Mouse (Mus musculus): ENCODE data around the gene Megf6.

Megf6 gene

DNA sequence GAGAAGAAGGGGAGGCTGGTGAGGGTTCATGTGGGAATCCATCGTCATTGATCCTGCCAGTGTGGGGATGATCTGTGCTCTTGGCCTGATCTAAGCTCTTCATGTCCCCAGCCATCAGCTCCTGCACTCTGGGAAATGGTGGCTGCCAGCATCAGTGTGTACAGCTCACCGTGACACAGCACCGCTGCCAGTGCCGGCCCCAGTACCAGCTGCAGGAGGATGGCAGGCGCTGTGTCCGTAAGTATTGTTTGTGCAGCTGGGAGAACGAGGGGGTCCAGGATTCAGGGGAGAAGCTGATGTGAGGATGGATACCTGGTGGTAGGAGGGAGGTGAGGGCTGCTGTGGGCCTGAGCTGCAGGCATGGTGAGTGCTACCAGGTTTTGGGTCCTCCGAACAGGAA lies 78.8 kb downstream of the Megf6 start:
- DNase-seq (ENCODE audit: low read depth, low spot score) = no peak

DNA sequence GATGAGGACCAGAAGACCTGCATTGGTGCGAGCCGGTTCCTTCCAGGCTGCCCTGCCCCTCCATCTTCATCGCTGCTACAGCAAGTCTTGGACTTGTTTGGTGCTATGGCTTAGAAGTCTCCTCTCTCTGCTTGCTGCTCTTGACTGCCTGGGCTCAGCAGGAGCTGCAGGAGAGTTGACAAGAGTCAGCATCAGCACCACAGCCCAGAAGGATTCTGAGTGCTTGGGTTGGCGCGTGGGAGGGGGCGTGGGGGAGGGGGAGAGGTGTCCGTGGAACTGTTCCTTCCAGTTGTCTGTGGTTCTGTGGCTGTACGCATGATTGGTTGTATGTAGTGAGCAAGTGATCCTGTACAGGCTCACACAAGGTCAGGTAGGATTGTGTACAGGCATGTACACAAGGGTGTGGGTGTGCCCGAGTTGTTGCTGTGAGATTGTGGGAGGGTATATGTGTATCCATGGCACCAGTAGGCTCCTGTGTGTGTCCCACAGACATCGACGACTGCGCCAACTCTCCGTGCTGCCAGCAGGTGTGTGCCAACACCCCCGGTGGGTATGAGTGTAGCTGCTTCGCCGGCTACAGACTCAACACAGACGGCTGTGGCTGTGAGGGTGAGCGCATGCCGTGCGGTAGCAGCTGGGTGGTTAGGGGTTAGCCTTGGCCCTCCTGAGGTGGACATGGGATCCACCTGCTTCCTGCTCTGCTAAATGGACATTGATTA lies 82.2 kb downstream of the Megf6 start:
- DNase-seq (ENCODE audit: low read depth, low spot score) = no peak

DNA sequence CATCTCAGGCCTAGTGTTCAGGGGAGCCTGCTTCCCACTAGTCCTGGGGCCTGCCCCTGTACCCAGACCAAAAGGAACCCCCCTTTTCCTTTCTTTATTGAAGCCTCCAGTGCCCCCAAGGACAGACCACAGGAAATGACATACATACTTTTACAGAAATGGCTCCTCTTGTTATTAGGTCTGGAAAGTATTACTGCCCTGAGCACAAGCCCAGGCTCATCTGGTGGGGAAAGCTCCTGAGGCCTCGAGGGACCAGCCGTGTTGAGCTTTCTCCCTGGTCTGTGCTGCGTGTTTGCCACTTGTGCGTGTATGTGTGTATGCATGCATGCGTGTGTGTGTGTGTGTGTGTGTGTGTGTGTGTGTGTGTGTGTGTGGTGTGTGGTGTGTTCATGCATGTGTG lies 90.2 kb downstream of the Megf6 start:
- DNase-seq (ENCODE audit: low read depth, low spot score) = peak; percentile 45

DNA sequence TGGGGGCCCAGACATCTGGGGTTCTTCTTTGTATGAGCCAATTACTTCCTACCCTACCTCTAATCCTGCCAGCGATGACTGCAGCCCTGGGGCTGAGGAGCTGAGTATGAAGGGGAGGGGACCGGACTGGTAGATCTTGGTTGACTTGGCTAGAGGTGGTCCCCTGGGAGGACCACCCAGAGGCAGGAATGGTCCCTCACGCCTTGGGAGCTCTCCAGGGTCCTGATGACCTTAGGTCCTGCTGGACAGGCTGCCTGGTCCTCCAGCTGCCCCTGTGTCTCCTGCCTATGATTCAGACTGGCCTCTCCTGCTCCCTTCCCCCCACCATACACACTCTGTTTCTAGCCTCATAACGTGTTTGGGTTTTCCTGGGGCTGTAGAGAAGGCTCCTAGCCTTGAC lies 91.5 kb downstream of the Megf6 start:
- no peak for DNase-seq (ENCODE audit: low read depth, low spot score)

DNA sequence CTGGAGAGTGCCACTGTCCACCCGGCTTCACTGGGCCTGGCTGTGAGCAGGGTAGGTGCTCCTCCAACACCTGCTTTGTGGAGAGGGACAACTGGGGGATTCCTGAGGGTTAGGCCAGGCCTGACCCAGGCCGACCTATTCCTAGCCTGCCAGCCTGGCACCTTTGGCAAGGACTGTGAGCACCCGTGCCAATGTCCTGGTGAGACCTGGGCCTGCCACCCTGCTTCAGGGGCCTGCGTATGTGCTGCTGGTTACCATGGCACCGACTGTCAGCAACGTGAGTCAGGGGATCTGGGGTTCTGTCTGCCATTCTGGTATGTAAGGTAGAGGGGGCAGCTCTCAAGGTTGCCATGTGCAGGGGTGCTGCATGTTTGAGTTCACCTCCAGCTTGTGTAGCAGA lies 97.0 kb downstream of the Megf6 start:
- DNase-seq (ENCODE audit: low read depth, low spot score) = no peak

DNA sequence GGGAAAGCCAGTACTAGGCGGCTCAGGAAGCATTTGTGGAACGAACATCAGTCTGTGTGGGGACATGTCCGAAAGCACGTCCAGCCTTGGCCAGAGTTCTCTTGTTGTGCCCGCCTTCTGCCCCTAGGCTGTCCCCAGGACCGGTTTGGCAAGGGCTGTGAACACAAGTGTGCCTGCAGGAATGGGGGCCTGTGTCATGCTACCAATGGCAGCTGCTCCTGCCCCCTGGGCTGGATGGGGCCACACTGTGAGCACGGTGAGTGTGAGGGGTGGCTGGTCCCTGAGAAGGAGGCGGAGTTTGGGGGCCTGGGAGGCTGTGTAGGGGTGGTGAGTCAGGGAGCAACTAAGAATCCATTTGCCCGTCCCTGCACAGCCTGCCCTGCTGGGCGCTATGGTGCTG lies 99.0 kb downstream of the Megf6 start:
- DNase-seq (ENCODE audit: low read depth, low spot score) = no peak

DNA sequence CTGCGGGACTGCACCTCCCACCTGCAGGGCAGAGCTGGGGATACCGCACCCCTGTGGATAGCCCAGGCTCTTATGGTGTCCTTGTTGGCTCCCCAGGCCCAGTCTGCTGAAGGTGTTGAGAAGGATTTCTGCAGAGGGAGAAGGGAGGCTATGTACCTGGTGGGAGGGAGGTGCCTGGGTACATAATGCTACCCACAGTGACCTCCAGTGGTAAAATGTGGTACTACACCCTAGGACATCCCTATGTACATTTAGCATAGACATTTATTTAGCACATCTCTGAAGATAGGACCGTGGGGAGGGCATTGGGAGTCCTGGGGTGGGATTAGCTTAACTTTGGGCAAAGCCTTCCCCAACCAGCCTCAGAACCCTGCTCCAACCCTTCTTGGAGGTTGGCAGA lies 102.5 kb downstream of the Megf6 start:
- peak; percentile 86 for DNase-seq (ENCODE audit: low read depth, low spot score)

DNA sequence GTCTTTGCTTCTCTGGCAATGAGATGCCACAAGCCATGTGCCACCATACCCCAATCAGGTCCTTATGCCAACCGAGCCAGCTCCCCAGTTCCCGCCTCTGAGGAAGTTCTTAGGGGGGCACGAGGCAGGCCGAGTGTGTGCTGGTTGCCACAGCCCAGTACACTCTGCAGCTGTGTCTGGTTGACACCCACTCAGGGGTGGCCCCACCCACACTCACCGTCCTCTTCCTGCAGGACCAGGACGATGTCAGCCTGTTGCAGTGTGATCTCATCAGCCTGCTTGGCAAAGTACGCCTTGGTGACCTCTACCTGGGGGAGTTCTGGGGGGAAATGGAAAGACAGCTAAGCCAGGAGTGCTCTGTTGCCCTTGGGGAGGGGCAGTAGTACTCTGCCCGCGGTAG lies 109.0 kb downstream of the Megf6 start:
- DNase-seq (ENCODE audit: low read depth, low spot score) = no peak

DNA sequence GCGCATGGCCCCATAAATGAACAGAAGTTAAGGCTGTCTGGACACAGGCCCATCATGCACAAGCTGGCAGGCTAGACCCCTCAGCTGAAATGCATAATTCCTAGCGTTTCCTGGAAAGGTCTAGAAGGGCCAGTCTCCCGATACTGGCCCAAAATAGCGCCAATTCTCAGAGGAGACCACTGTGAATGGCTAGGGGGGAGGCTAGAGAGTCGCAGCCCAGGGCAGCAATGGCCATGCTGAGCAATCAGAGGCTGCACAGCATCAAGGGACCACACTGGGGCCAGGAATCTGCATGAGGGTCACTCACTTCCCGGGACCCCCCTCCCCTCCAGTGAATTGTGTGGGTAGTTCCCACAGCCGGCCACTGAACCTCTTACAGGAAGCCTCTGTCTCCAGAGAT lies 113.1 kb downstream of the Megf6 start:
- no peak for DNase-seq (ENCODE audit: low read depth, low spot score)

DNA sequence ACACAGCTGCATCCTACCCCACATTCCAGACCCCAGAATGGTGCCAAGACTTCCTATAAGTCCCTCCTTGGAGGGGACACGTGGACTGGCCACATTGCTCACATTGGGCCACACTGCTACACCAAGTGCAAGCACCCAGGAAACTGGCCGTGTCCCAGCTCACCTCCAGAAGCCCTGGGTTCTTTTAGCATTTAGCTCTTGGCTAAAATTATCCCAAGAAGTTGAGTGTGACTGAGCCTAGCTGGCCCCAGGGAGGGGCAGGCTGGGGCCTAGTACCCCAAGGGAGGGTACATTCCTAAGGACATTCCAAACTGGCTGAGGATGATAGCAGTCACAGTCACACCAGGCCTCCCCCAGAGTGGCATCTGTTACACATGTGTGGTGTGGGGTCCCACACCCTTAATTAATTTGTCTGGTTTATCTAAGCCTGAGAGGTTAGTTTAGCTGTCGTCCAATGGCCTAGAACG lies 123.2 kb downstream of the Megf6 start:
- DNase-seq (ENCODE audit: low read depth, low spot score) = no peak

DNA sequence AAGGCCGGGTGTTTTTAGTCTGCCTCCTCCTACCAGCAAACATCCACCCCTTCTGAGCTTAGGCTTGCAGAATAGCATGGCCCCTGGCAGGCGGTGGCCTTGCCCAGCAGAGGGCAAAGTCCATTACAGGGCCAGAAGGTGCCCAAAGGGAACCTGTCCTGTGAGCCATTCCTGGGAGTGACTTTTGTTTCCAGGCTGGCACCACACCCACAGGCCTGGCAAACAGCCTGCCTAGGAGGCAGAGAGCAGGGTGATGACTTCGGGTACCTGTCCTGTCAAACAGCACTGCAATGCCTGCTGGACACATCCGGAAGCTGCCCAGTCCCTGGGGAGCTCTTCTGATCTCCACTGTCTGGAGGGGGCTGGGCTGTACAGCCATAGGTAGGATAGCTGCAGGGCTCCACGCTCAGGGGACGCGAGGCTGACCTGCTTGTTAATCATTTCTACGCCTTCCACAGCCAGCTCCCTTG lies 123.8 kb downstream of the Megf6 start:
- no peak for DNase-seq (ENCODE audit: low read depth, low spot score)

DNA sequence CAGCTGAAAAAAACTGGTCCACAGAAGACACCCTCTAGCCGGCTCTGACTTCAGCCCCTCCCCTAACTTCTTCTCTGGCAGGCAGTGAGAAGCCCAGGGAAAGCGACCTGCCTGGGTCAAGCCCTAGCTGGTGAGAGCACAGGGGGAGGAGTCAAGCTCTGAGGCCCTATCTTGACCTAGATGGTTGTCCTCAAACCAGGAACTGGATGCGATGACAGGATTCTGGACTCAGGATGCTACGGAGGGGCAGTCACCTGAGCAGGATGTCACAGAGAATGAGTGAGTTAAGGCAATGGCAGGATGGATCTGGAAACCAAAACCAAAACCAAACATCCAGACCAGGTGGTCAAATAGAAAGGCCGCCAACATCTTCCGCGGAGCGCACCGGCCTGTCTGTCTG lies 127.2 kb downstream of the Megf6 start:
- no peak for DNase-seq (ENCODE audit: low read depth, low spot score)

DNA sequence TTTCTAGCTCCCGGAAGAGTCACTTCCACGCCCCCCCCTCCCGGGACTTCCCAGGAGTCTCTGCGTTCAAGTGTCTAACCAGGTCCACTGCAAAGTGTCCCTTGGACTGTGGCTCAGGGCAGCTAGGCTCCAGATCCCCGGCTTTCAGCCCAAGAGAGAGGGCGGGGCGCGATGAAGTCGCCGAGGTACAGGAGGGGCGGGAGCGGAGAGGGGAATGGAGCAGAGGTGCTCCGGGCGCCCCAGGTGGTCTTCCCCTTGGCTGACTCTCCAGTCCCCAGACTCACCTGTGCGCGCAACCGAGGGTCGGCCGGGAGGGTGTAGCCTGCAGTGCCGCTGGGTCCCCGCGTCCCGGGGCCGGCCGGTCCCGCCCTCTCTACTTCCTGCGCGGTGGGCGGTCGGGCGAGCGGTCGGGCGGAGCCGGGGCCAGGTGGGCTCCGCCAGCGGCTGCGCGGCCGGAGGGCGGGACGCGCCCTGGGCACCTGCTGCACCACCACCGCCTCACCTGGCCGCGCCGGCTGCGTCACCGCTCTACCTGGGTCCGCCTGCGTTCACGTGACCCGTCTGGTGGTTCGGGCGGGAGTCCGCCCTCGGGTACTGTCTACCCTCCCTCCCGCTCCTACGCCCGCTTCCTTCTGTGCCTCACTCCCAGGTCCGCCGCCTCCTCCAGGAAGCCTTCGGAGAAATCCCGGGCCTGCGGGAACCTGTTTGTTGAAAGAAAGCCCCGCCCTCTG lies 129.2 kb downstream of the Megf6 start:
- DNase-seq (ENCODE audit: low read depth, low spot score) = peak; percentile 35

DNA sequence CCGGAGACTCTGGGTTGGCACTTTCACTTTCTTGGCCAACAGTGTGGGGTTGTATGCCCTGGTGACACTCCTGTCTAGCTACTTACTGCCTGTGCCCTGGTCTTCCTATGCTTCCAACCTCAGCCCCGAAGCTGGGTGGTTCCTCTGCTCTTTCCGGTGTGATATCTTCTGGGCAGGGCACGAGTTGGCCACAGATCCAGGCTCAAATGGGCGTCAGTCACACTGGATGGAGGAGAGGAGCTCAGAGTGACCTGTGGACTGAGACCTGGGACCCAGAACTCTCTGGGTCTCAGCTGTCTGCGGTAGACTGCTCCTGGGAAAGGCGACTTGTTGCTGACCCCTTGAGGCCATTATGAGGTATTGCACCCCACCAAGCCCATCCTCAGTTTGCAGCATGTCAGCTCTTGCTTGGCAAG lies 130.9 kb downstream of the Megf6 start, which contains the start of gene Arhgef16:
Arhgef16 (minus strand) TSS at position 211 of the 416 bp plus-strand sequence.
- peak; percentile 72 for DNase-seq (ENCODE audit: low read depth, low spot score)

DNA sequence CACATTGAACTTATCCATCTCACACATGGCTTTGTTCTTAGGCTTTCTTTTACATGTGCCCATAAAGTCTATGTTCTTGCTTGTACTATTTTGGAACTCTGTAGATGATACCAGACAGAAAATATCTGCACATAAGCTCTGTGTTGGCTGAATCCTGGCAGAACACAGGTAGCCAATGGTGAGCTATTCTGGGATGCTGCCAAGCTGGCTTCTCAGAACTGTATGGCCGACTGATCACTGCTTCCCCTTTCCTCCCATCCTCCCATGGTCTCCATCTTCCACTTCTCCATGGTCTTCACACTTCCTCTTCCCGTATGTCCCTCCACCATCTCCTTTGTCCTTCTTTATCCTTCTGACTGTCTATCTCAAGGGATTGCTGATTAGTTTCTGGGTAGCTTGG lies 138.6 kb downstream of the Megf6 start:
- DNase-seq (ENCODE audit: low read depth, low spot score) = no peak

DNA sequence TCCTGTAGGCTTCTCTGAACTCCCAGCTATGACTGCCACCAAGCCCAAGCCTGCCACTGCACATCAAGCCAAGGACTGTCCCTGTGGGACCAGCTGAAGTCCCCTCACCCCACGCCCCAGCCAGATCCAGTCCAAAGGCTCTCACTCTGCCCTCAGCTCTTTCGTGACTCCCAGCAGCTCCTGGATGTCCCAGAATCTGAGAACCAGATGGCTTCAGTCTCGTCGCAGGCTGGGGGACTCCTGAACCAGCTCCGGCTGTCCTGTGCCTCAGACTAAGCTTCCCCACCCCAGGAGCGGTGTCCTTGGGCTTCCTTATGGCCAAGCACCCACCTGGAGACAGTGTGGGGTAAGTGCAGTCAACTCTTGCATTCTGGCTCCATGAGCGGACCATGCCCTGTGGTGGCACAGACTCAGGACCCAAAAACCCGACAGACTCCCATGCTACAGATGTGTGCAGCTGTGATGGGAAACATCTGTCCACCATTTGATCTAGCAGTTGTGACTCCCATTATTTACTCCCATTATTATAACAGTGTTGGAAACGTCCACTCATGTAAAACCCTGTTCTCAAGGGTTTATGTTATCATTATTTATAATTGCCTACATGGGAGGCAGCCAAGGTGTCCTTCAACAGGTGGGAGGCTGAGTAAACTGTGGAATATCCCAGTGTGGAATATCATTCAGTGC lies 140.2 kb downstream of the Megf6 start:
- no peak for DNase-seq (ENCODE audit: low read depth, low spot score)

DNA sequence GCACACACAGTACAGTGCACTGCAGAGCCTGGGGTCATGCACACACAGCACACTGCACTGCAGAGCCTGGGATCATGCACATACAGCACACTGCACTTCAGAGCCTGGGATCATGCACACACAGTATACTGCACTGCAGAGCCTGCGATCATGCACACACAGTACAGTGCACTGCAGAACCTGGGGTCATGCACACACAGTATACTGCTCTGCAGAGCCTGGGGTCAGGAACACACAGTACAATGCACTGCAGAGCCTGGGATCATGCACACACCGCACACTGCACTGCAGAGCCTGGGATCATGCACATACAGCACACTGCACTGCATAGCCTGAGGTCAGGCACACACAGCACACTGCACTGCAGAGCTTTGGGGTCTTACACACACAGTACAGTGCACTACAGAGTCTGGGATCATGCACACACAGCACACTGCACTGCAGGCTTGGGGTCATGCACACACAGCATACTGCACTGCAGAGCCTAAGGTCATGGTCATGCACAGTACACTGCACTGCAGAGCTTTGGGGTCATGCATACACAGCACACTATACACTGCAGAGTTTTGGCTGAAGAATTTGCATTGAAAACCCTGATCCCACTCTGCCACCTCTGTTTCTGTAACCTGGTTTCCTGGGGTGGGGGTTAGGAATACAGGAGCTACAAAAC lies 141.7 kb downstream of the Megf6 start:
- no peak for DNase-seq (ENCODE audit: low read depth, low spot score)

DNA sequence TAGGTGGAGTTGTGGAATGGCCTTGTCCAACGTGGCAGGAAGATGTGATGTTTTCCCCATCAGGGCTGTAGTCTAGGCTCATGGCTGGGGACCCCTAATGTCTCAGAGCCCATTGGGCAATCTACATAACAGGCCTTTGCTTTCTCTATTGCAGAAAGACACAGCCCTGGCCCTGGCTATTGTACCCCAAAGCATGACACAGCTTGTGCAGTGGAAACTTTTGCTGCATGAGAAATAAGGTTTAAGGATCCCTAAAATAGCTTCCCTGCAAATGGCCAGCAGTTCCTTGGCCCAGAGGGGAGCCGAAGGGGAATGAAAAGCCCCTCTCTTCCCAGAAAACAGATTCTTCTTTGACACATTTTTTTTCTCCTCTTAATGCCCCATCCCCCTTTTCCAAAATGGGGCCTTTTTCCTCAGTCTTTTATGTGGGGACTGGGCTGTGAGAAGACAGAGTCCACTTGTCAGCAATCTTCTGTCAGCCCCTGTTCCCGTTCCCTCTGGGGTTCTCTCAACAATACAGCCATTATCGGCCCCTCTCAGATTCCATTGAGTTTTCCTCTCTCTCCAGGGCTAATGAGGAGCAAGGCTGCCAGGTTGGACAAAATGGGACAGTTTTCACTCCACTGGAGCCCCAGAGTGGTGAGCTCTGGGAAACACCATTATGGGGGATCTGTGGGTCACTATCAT lies 142.5 kb downstream of the Megf6 start:
- no peak for DNase-seq (ENCODE audit: low read depth, low spot score)

DNA sequence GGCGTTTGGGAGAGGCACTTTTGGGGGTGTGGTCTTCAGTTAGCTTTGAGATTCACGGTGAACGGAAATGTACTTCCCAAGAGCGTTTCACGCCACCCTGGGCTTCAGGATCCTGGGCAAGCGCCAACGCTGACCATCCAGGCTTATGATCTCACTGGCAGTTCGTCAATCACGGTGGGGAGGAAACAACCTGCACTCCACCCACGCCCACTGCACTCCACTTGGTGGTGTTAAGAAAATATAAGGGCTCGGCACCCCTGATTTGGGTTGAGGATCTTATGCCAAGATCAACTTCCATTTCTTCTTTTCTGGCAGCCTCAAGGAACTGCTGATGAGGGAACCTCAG lies 143.1 kb downstream of the Megf6 start:
- DNase-seq (ENCODE audit: low read depth, low spot score) = no peak
